Mouse (Mus musculus): ENCODE results near the gene Actn4. TPM values are rescaled to one million over a fixed set of nuclear protein-coding genes. Genes with fewer than 3 reads are reported as not detected.

Gene Actn4
- polyA plus RNA-seq, 1 experiment from 2014 or later, result 402 TPM

DNA sequence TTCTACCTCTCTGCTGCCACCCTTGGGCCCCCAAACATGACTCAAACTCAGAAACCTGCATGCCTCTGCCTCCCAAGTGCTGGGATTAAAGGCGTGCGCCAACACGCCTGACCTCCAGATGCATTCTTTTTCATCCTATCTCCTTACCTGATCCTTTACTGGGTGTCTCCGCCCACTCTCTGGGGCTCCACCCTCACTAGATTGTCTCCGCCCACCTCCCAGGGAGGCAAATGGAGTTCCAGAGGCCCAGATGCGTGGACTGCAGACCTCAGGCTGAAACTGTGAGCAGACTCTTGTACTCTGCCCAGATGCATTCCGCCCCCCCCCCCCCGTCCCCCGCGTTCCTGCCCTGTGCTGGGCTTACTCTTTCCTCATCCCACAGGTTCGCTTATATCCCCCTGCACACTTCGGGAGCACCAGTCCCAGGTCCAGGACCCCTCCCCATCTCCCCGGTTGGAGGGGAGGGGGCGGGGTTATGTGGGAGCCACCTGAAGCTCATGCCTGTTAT, 28.7 kb upstream of the Actn4 start:
- WGBS, result 59% methylated on average over 14 of the region's 14 CpGs
- H3K4me2 ChIP-seq (ENCODE audit: low read depth, low read length), result no peak overlapping the region
- no peaks in the 10 kb centered on the region for H3K4me1 ChIP-seq (ENCODE audit: control insufficient read depth, insufficient read depth, low read length)
- ATAC-seq, result no peak
- no peak overlapping the region for H3K27ac ChIP-seq (ENCODE audit: low read length)
- H3K9ac ChIP-seq (ENCODE audit: low read depth, low read length), result no peak overlapping the region
- H3K4me3 ChIP-seq (ENCODE audit: low read length), result no peak overlapping the region
- no peaks in the 10 kb centered on the region for H3K36me3 ChIP-seq (ENCODE audit: control insufficient read depth, insufficient read depth, low read length)
- H3K9me3 ChIP-seq (ENCODE audit: control insufficient read depth, low read length), result no peaks in the 10 kb centered on the region
- H3K27me3 ChIP-seq (replicated peaks; ENCODE audit: control insufficient read depth, insufficient read depth, low read length), result no peaks in the 10 kb centered on the region

- H3K36me3 ChIP-seq (ENCODE audit: control insufficient read depth, insufficient read depth, low read length), result no peaks in the 10 kb centered on the region
- no peaks in the 10 kb centered on the region for H3K27me3 ChIP-seq (replicated peaks; ENCODE audit: control insufficient read depth, insufficient read depth, low read length)
- H3K4me1 ChIP-seq (ENCODE audit: control insufficient read depth, insufficient read depth, low read length), result peaks cover 8% of the 10 kb centered on the region
- no peak overlapping the region for H3K4me2 ChIP-seq (ENCODE audit: low read depth, low read length)
- H3K9ac ChIP-seq (ENCODE audit: low read depth, low read length), result no peak overlapping the region
- no peak for ATAC-seq
- H3K4me3 ChIP-seq (ENCODE audit: low read length), result no peak overlapping the region
- H3K27ac ChIP-seq (ENCODE audit: low read length), result no peak overlapping the region
- no peaks in the 10 kb centered on the region for H3K9me3 ChIP-seq (ENCODE audit: control insufficient read depth, low read length)
- WGBS, result 89% methylated on average over 7 of the region's 7 CpGs
Observed at GRCm38 (mm10) chr7:28985207-28985606, 23.1 kb upstream of the Actn4 start.

GRCm38 (mm10) chr7:28984452-28984851, 22.3 kb upstream of the Actn4 start:
- H3K4me3 ChIP-seq (ENCODE audit: low read length), result no peak overlapping the region
- H3K27ac ChIP-seq (ENCODE audit: low read length), result no peak overlapping the region
- no peaks in the 10 kb centered on the region; the same call in 1 of the 2 replicates for H3K36me3 ChIP-seq (ENCODE audit: control insufficient read depth, insufficient read depth, low read length)
- H3K27me3 ChIP-seq (replicated peaks; ENCODE audit: control insufficient read depth, insufficient read depth, low read length), result no peaks in the 10 kb centered on the region
- H3K4me1 ChIP-seq (ENCODE audit: control insufficient read depth, insufficient read depth, low read length), result peaks cover 8% of the 10 kb centered on the region
- ATAC-seq, result no peak
- H3K9ac ChIP-seq (ENCODE audit: low read depth, low read length), result no peak overlapping the region
- no peak overlapping the region for H3K4me2 ChIP-seq (ENCODE audit: low read depth, low read length)
- WGBS, result 92% methylated on average over 1 of the region's 1 CpGs
- H3K9me3 ChIP-seq (ENCODE audit: control insufficient read depth, low read length), result no peaks in the 10 kb centered on the region

DNA sequence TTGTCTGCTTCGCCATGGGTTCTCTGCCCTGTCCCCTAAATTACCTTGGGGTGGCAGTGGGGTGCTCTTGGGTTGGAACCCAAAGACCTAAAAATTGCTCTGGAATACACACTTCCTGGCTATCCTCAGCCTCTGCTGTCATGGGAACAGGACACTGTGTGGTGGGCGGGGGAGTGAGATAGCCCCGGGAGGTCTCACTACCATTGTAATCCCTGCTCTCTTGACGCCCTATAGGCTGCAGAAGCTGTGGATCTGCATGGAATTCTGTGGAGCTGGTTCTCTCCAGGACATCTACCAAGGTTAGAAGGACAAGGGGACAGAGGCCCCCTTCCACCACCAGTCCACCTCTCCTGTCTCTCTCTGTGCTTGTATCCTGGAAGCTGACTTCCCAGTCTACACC, 21.7 kb upstream of the Actn4 start:
- 77% methylated on average over 4 of the region's 4 CpGs for WGBS
- Histone ChIP-seq H3K4me2 (ENCODE audit: low read depth, low read length) (no peak overlapping the region), H3K9me3 (ENCODE audit: control insufficient read depth, low read length) (no peaks in the 10 kb centered on the region), H3K9ac (ENCODE audit: low read depth, low read length) (no peak overlapping the region), H3K4me1 (ENCODE audit: control insufficient read depth, insufficient read depth, low read length) (peaks cover 8% of the 10 kb centered on the region), H3K27ac (ENCODE audit: low read length) (no peak overlapping the region), H3K27me3 (replicated peaks; ENCODE audit: control insufficient read depth, insufficient read depth, low read length) (no peaks in the 10 kb centered on the region), H3K36me3 (ENCODE audit: control insufficient read depth, insufficient read depth, low read length) (no peaks in the 10 kb centered on the region; the same call in 1 of the 2 replicates), H3K4me3 (ENCODE audit: low read length) (no peak overlapping the region)
- ATAC-seq, result no peak

DNA sequence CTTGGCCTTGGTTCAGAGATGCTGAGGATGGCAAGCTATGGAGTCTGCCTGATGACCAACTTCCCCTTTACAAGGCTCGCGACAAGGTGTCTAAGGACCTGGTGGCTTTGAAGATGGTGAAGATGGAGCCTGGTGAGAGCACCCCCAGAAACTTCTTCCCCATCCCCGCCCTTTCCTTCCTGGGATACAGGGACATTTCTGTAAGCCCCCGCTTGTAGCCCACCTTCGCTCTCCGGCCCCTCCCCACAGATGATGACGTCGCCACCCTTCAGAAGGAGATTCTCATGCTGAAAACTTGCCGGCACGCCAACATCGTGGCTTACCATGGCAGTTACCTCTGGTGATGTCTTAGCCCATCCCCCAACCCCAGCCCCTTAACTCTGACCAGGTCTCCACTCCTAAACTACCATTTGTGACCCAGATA, 21.0 kb upstream of the Actn4 start:
- ATAC-seq, result no peak
- Histone ChIP-seq H3K9me3 (ENCODE audit: control insufficient read depth, low read length) (no peaks in the 10 kb centered on the region), H3K4me2 (ENCODE audit: low read depth, low read length) (peak overlapping the region; percentile 88; the same call in 1 of the 2 replicates), H3K9ac (ENCODE audit: low read depth, low read length) (0 out of 2 replicates have a peak overlapping the region, but pooled peaks have one; percentile 78), H3K27me3 (replicated peaks; ENCODE audit: control insufficient read depth, insufficient read depth, low read length) (no peaks in the 10 kb centered on the region), H3K36me3 (ENCODE audit: control insufficient read depth, insufficient read depth, low read length) (peaks cover 5% of the 10 kb centered on the region; the same call in 1 of the 2 replicates), H3K4me1 (ENCODE audit: control insufficient read depth, insufficient read depth, low read length) (peaks cover 8% of the 10 kb centered on the region), H3K4me3 (ENCODE audit: low read length) (no peak overlapping the region), H3K27ac (ENCODE audit: low read length) (no peak overlapping the region)
- WGBS, result 61% methylated on average over 11 of the region's 11 CpGs

- Histone ChIP-seq H3K9ac (ENCODE audit: low read depth, low read length) (peak overlapping the region; percentile 78), H3K4me3 (ENCODE audit: low read length) (peak overlapping the region; percentile 71), H3K9me3 (ENCODE audit: control insufficient read depth, low read length) (no peaks in the 10 kb centered on the region), H3K36me3 (ENCODE audit: control insufficient read depth, insufficient read depth, low read length) (peaks cover 10% of the 10 kb centered on the region), H3K27ac (ENCODE audit: low read length) (peak overlapping the region; percentile 90), H3K4me1 (ENCODE audit: control insufficient read depth, insufficient read depth, low read length) (peaks cover 8% of the 10 kb centered on the region), H3K27me3 (replicated peaks; ENCODE audit: control insufficient read depth, insufficient read depth, low read length) (no peaks in the 10 kb centered on the region), H3K4me2 (ENCODE audit: low read depth, low read length) (peak overlapping the region; percentile 88)
- ATAC-seq, result peak; percentile 60
- WGBS, result 11% methylated on average over 19 of the region's 19 CpGs
Observed at GRCm38 (mm10) chr7:28982274-28983013, 20.3 kb upstream of the Actn4 start.

- peak within 1 kb of the TSS; percentile 90 for H3K27ac ChIP-seq (ENCODE audit: low read length)
- WGBS, result under 1% methylated on average over 36 of the region's 36 CpGs
Observed at GRCm38 (mm10) chr7:28981651-28982273, 19.6 kb upstream of the Actn4 start, which contains the start of the genes Eif3k and Map4k1. Eif3k (minus strand) TSS chr7:28981864. Map4k1 (plus strand) TSS chr7:28982050.

GRCm38 (mm10) chr7:28977556-28977955, 15.4 kb upstream of the Actn4 start:
- Histone ChIP-seq H3K9me3 (ENCODE audit: control insufficient read depth, low read length) (no peaks in the 10 kb centered on the region), H3K27ac (ENCODE audit: low read length) (no peak overlapping the region), H3K4me1 (ENCODE audit: control insufficient read depth, insufficient read depth, low read length) (peaks cover 5% of the 10 kb centered on the region), H3K4me2 (ENCODE audit: low read depth, low read length) (no peak overlapping the region), H3K27me3 (replicated peaks; ENCODE audit: control insufficient read depth, insufficient read depth, low read length) (no peaks in the 10 kb centered on the region), H3K36me3 (ENCODE audit: control insufficient read depth, insufficient read depth, low read length) (peaks cover 32% of the 10 kb centered on the region), H3K4me3 (ENCODE audit: low read length) (no peak overlapping the region), H3K9ac (ENCODE audit: low read depth, low read length) (no peak overlapping the region)
- 82% methylated on average over 9 of the region's 9 CpGs for WGBS
- ATAC-seq, result no peak

More at GRCm38 (mm10) chr7:28981651-28982273, 19.6 kb upstream of the Actn4 start, which contains the start of the genes Eif3k and Map4k1:
- no peaks in the 10 kb centered on the region for H3K27me3 ChIP-seq (replicated peaks; ENCODE audit: control insufficient read depth, insufficient read depth, low read length)
- H3K4me2 ChIP-seq (ENCODE audit: low read depth, low read length), result peak within 1 kb of the TSS; percentile 91
- ATAC-seq, result peak; percentile 97
- peaks cover 8% of the 10 kb centered on the region for H3K4me1 ChIP-seq (ENCODE audit: control insufficient read depth, insufficient read depth, low read length)
- H3K4me3 ChIP-seq (ENCODE audit: low read length), result peak within 1 kb of the TSS; percentile 71
- H3K9me3 ChIP-seq (ENCODE audit: control insufficient read depth, low read length), result no peaks in the 10 kb centered on the region
- peaks cover 17% of the 10 kb centered on the region for H3K36me3 ChIP-seq (ENCODE audit: control insufficient read depth, insufficient read depth, low read length)
- H3K9ac ChIP-seq (ENCODE audit: low read depth, low read length), result peak within 1 kb of the TSS; percentile 82

GRCm38 (mm10) chr7:28973025-28973424, 10.9 kb upstream of the Actn4 start:
- Histone ChIP-seq H3K27me3 (replicated peaks; ENCODE audit: control insufficient read depth, insufficient read depth, low read length) (no peaks in the 10 kb centered on the region), H3K9me3 (ENCODE audit: control insufficient read depth, low read length) (no peaks in the 10 kb centered on the region), H3K4me3 (ENCODE audit: low read length) (no peak overlapping the region), H3K27ac (ENCODE audit: low read length) (no peak overlapping the region), H3K36me3 (ENCODE audit: control insufficient read depth, insufficient read depth, low read length) (peaks cover 25% of the 10 kb centered on the region), H3K4me2 (ENCODE audit: low read depth, low read length) (no peak overlapping the region), H3K4me1 (ENCODE audit: control insufficient read depth, insufficient read depth, low read length) (peaks cover 15% of the 10 kb centered on the region; the same call in 1 of the 2 replicates), H3K9ac (ENCODE audit: low read depth, low read length) (no peak overlapping the region)
- 80% methylated on average over 8 of the region's 8 CpGs for WGBS
- no peak for ATAC-seq
